Mouse (Mus musculus): Measurements from ENCODE around the gene Rad23a. TPM values are rescaled to one million over a fixed set of nuclear protein-coding genes. Genes with fewer than 3 reads are reported as not detected.

Rad23a gene
- polyA plus RNA-seq, 1 experiment from 2014 or later = 110 TPM

- Histone ChIP-seq H3K27ac (replicated peaks) (0 out of 2 replicates have a peak overlapping the region, but pooled peaks have one; percentile 6), H3K4me1 (peaks cover 98% of the 10 kb centered on the region), H3K9ac (no peak overlapping the region), H3K4me2 (replicated peaks) (peak overlapping the region; percentile 35), H3K4me3 (replicated peaks) (peak overlapping the region; percentile 16), H3K27me3 (peaks cover 27% of the 10 kb centered on the region), H3K9me3 (replicated peaks) (no peaks in the 10 kb centered on the region), H3K36me3 (no peaks in the 10 kb centered on the region)
- WGBS = 24% methylated on average over 38 of the region's 38 CpGs
- ATAC-seq (ENCODE audit: insufficient number of reproducible peaks, low FRiP score, low TSS enrichment, low read depth) = 0 out of 2 replicates have a peak, but pooled peaks have one; percentile 20
These were observed 54.4 kb downstream of the Rad23a start for GRCm38 (mm10) chr8:84785756-84786677.

GRCm38 (mm10) chr8:84785506-84785755, 55.0 kb downstream of the Rad23a start:
- Histone ChIP-seq H3K9ac (no peak overlapping the region), H3K27me3 (peaks cover 27% of the 10 kb centered on the region), H3K27ac (replicated peaks) (no peak overlapping the region), H3K4me1 (peaks cover 98% of the 10 kb centered on the region), H3K4me3 (replicated peaks) (peak overlapping the region; percentile 19), H3K9me3 (replicated peaks) (no peaks in the 10 kb centered on the region), H3K36me3 (no peaks in the 10 kb centered on the region), H3K4me2 (replicated peaks) (peak overlapping the region; percentile 40)
- WGBS = 35% methylated on average over 11 of the region's 11 CpGs
- no peak for ATAC-seq (ENCODE audit: insufficient number of reproducible peaks, low FRiP score, low TSS enrichment, low read depth)

- no peaks in the 10 kb centered on the region for H3K36me3 ChIP-seq
- no peak for ATAC-seq (ENCODE audit: insufficient number of reproducible peaks, low FRiP score, low TSS enrichment, low read depth)
- 22% methylated on average over 48 of the region's 48 CpGs for WGBS
- H3K27me3 ChIP-seq = peaks cover 27% of the 10 kb centered on the region
- H3K4me2 ChIP-seq (replicated peaks) = peak overlapping the region; percentile 40
- H3K27ac ChIP-seq (replicated peaks) = no peak overlapping the region
- peaks cover 98% of the 10 kb centered on the region for H3K4me1 ChIP-seq
- H3K4me3 ChIP-seq (replicated peaks) = peak overlapping the region; percentile 19
- no peaks in the 10 kb centered on the region for H3K9me3 ChIP-seq (replicated peaks)
- peak overlapping the region; percentile 10; the same call in 1 of the 2 replicates for H3K9ac ChIP-seq
These were observed 55.6 kb downstream of the Rad23a start for GRCm38 (mm10) chr8:84784681-84785505.

Small RNA genes within 50 kb of the gene (microRNA-seq; reads per million reads assigned to microRNA genes)
- gene Mir7069 (ENCODE audit: borderline number of aligned reads) = 0.69 reads per million

Other genes with a start within 250 kb of the Rad23a start
- gene Ier2, start 177.8 kb downstream of the Rad23a start, polyA plus RNA-seq (2015; fragmentation: Nextera tagmentation; extraction: Ambion mirVana) = 79.7 and 83.9 TPM in 2 replicates
- gene Trmt1, start 154.4 kb downstream of the Rad23a start, polyA plus RNA-seq (2015; fragmentation: Nextera tagmentation; extraction: Ambion mirVana) = 69.1 and 78.2 TPM in 2 replicates
- gene Nacc1, start 152.8 kb downstream of the Rad23a start, polyA plus RNA-seq (2015; fragmentation: Nextera tagmentation; extraction: Ambion mirVana) = 16.7 and 16.9 TPM in 2 replicates
- 5.8 and 6.0 TPM in 2 replicates for gene Lyl1, start 139.2 kb downstream of the Rad23a start, polyA plus RNA-seq (2015; fragmentation: Nextera tagmentation; extraction: Ambion mirVana)
- gene G430095P16Rik, start 117.7 kb downstream of the Rad23a start, polyA plus RNA-seq (2015; fragmentation: Nextera tagmentation; extraction: Ambion mirVana) = 4.2 and 4.9 TPM in 2 replicates
- 61.4 and 62.0 TPM in 2 replicates for gene Nfix, start 40.3 kb downstream of the Rad23a start, polyA plus RNA-seq (2015; fragmentation: Nextera tagmentation; extraction: Ambion mirVana)
- 8.4 and 8.9 TPM in 2 replicates for gene Dand5, start 17.8 kb downstream of the Rad23a start, polyA plus RNA-seq (2015; fragmentation: Nextera tagmentation; extraction: Ambion mirVana)
- 46.5 TPM in 2 replicates for gene Gadd45gip1, start 9.1 kb downstream of the Rad23a start, polyA plus RNA-seq (2015; fragmentation: Nextera tagmentation; extraction: Ambion mirVana)
- gene Calr, start 6.3 kb upstream of the Rad23a start, polyA plus RNA-seq (2015; fragmentation: Nextera tagmentation; extraction: Ambion mirVana) = 975 and 998 TPM in 2 replicates
- 94.5 and 99.8 TPM in 2 replicates for gene Farsa, start 16.3 kb upstream of the Rad23a start, polyA plus RNA-seq (2015; fragmentation: Nextera tagmentation; extraction: Ambion mirVana)
- gene Syce2, start 31.4 kb upstream of the Rad23a start, polyA plus RNA-seq (2015; fragmentation: Nextera tagmentation; extraction: Ambion mirVana) = 68.0 and 72.9 TPM in 2 replicates
- 29.4 and 32.2 TPM in 2 replicates for gene Gcdh, start 53.3 kb upstream of the Rad23a start, polyA plus RNA-seq (2015; fragmentation: Nextera tagmentation; extraction: Ambion mirVana)
- gene Klf1, start 61.3 kb upstream of the Rad23a start, polyA plus RNA-seq (2015; fragmentation: Nextera tagmentation; extraction: Ambion mirVana) = 1.3 and 1.6 TPM in 2 replicates
- 20.0 and 22.4 TPM in 2 replicates for gene Dnase2a, start 67.9 kb upstream of the Rad23a start, polyA plus RNA-seq (2015; fragmentation: Nextera tagmentation; extraction: Ambion mirVana)
- 1.9 and 2.2 TPM in 2 replicates for gene Mast1, start 96.7 kb upstream of the Rad23a start, polyA plus RNA-seq (2015; fragmentation: Nextera tagmentation; extraction: Ambion mirVana)
- gene Rtbdn, start 106.3 kb upstream of the Rad23a start, polyA plus RNA-seq (2015; fragmentation: Nextera tagmentation; extraction: Ambion mirVana) = 0.27 TPM in 1 of 2 replicates, not detected in the other
- not detected in 2 replicates for gene Gm49661, start 128.8 kb upstream of the Rad23a start, polyA plus RNA-seq (2015; fragmentation: Nextera tagmentation; extraction: Ambion mirVana)
- 705 and 717 TPM in 2 replicates for gene Prdx2, start 128.9 kb upstream of the Rad23a start, polyA plus RNA-seq (2015; fragmentation: Nextera tagmentation; extraction: Ambion mirVana)
- gene Rnaseh2a, start 129.1 kb upstream of the Rad23a start, polyA plus RNA-seq (2015; fragmentation: Nextera tagmentation; extraction: Ambion mirVana) = 94.9 and 99.1 TPM in 2 replicates
- 38.0 and 40.5 TPM in 2 replicates for gene Junb, start 138.1 kb upstream of the Rad23a start, polyA plus RNA-seq (2015; fragmentation: Nextera tagmentation; extraction: Ambion mirVana)
- gene Hook2, start 149.9 kb upstream of the Rad23a start, polyA plus RNA-seq (2015; fragmentation: Nextera tagmentation; extraction: Ambion mirVana) = 27.2 and 30.6 TPM in 2 replicates
- 0.93 and 2.0 TPM in 2 replicates for gene Best2, start 173.9 kb upstream of the Rad23a start, polyA plus RNA-seq (2015; fragmentation: Nextera tagmentation; extraction: Ambion mirVana)
- 117 and 119 TPM in 2 replicates for gene Asna1, start 184.6 kb upstream of the Rad23a start, polyA plus RNA-seq (2015; fragmentation: Nextera tagmentation; extraction: Ambion mirVana)
- gene Trir, start 186.2 kb upstream of the Rad23a start, polyA plus RNA-seq (2015; fragmentation: Nextera tagmentation; extraction: Ambion mirVana) = 114 and 117 TPM in 2 replicates
- gene Tnpo2, start 196.2 kb upstream of the Rad23a start, polyA plus RNA-seq (2015; fragmentation: Nextera tagmentation; extraction: Ambion mirVana) = 31.4 and 32.9 TPM in 2 replicates
- 32.6 and 37.4 TPM in 2 replicates for gene Fbxw9, start 219.4 kb upstream of the Rad23a start, polyA plus RNA-seq (2015; fragmentation: Nextera tagmentation; extraction: Ambion mirVana)
- gene Gm5741, start 227.3 kb upstream of the Rad23a start, polyA plus RNA-seq (2015; fragmentation: Nextera tagmentation; extraction: Ambion mirVana) = 0.65 and 0.88 TPM in 2 replicates
- gene Dhps, start 231.1 kb upstream of the Rad23a start, polyA plus RNA-seq (2015; fragmentation: Nextera tagmentation; extraction: Ambion mirVana) = 53.0 and 57.9 TPM in 2 replicates
- 123 and 127 TPM in 2 replicates for gene Wdr83os, start 240.1 kb upstream of the Rad23a start, polyA plus RNA-seq (2015; fragmentation: Nextera tagmentation; extraction: Ambion mirVana)
- 42.0 and 43.7 TPM in 2 replicates for gene Wdr83, start 240.6 kb upstream of the Rad23a start, polyA plus RNA-seq (2015; fragmentation: Nextera tagmentation; extraction: Ambion mirVana)
- 35.7 and 39.5 TPM in 2 replicates for gene Man2b1, start 242.6 kb upstream of the Rad23a start, polyA plus RNA-seq (2015; fragmentation: Nextera tagmentation; extraction: Ambion mirVana)